Mouse (Mus musculus): ENCODE data around the gene Trio. TPM values are rescaled to one million over a fixed set of nuclear protein-coding genes. Genes with fewer than 3 reads are reported as not detected.
A peak's percentile ranks its signal among the peaks of the same experiment; 100 is the strongest.

Gene Trio
- polyA plus RNA-seq, 1 experiment from 2014 or later: 53.9 TPM

- no peak overlapping the region for H3K27ac ChIP-seq
- H3K36me3 ChIP-seq (replicated peaks; ENCODE audit: control insufficient read depth, insufficient read depth): no peaks in the 10 kb centered on the region
- 90% methylated on average over 6 of the region's 6 CpGs for WGBS
- H3K9me3 ChIP-seq (ENCODE audit: control insufficient read depth, low read length): no peaks in the 10 kb centered on the region
- no peak overlapping the region for H3K4me3 ChIP-seq (replicated peaks; ENCODE audit: low read length)
- no peak for ATAC-seq (ENCODE audit: low FRiP score)
- H3K4me1 ChIP-seq (replicated peaks; ENCODE audit: control insufficient read depth, insufficient read depth, low read length): peaks cover 50% of the 10 kb centered on the region
- no peak for DNase-seq (ENCODE audit: low spot score)
- H3K9ac ChIP-seq: no peak overlapping the region
- H3K27me3 ChIP-seq (ENCODE audit: control insufficient read depth, insufficient read depth, low read length): no peaks in the 10 kb centered on the region
- H3K4me2 ChIP-seq (replicated peaks): no peak overlapping the region
Measured at GRCm38 (mm10) chr15:27927614-27928013, 98.0 kb downstream of the Trio start.

- H3K4me3 ChIP-seq (replicated peaks; ENCODE audit: low read length): no peak overlapping the region
- no peaks in the 10 kb centered on the region for H3K27me3 ChIP-seq (ENCODE audit: control insufficient read depth, insufficient read depth, low read length)
- H3K36me3 ChIP-seq (replicated peaks; ENCODE audit: control insufficient read depth, insufficient read depth): no peaks in the 10 kb centered on the region
- ATAC-seq (ENCODE audit: low FRiP score) (no peak), DNase-seq (ENCODE audit: low spot score) (no peak)
- H3K4me2 ChIP-seq (replicated peaks): no peak overlapping the region
- WGBS: 67% methylated on average over 18 of the region's 18 CpGs
- no peak overlapping the region for H3K9ac ChIP-seq
- H3K4me1 ChIP-seq (replicated peaks; ENCODE audit: control insufficient read depth, insufficient read depth, low read length): peaks cover 55% of the 10 kb centered on the region
- H3K9me3 ChIP-seq (ENCODE audit: control insufficient read depth, low read length): no peaks in the 10 kb centered on the region
- no peak overlapping the region for H3K27ac ChIP-seq
Measured at GRCm38 (mm10) chr15:27926941-27927340, 98.7 kb downstream of the Trio start.

GRCm38 (mm10) chr15:27926450-27926849 is 99.2 kb downstream of the Trio start:
- Histone ChIP-seq H3K27ac (no peak overlapping the region), H3K27me3 (ENCODE audit: control insufficient read depth, insufficient read depth, low read length) (no peaks in the 10 kb centered on the region), H3K4me1 (replicated peaks; ENCODE audit: control insufficient read depth, insufficient read depth, low read length) (peaks cover 55% of the 10 kb centered on the region), H3K9me3 (ENCODE audit: control insufficient read depth, low read length) (no peaks in the 10 kb centered on the region), H3K36me3 (replicated peaks; ENCODE audit: control insufficient read depth, insufficient read depth) (no peaks in the 10 kb centered on the region), H3K9ac (no peak overlapping the region), H3K4me3 (replicated peaks; ENCODE audit: low read length) (no peak overlapping the region), H3K4me2 (replicated peaks) (no peak overlapping the region)
- ATAC-seq (ENCODE audit: low FRiP score) (no peak), DNase-seq (ENCODE audit: low spot score) (no peak)
- 69% methylated on average over 7 of the region's 7 CpGs for WGBS

- Histone ChIP-seq H3K36me3 (replicated peaks; ENCODE audit: control insufficient read depth, insufficient read depth) (no peaks in the 10 kb centered on the region), H3K4me3 (replicated peaks; ENCODE audit: low read length) (no peak overlapping the region), H3K27me3 (ENCODE audit: control insufficient read depth, insufficient read depth, low read length) (no peaks in the 10 kb centered on the region), H3K4me1 (replicated peaks; ENCODE audit: control insufficient read depth, insufficient read depth, low read length) (peaks cover 59% of the 10 kb centered on the region), H3K9me3 (ENCODE audit: control insufficient read depth, low read length) (no peaks in the 10 kb centered on the region), H3K4me2 (replicated peaks) (no peak overlapping the region), H3K27ac (no peak overlapping the region), H3K9ac (no peak overlapping the region)
- no peak for DNase-seq (ENCODE audit: low spot score)
- ATAC-seq (ENCODE audit: low FRiP score): no peak
- WGBS: 36% methylated on average over 8 of the region's 8 CpGs
Measured at GRCm38 (mm10) chr15:27925865-27926264, 99.8 kb downstream of the Trio start.

DNA sequence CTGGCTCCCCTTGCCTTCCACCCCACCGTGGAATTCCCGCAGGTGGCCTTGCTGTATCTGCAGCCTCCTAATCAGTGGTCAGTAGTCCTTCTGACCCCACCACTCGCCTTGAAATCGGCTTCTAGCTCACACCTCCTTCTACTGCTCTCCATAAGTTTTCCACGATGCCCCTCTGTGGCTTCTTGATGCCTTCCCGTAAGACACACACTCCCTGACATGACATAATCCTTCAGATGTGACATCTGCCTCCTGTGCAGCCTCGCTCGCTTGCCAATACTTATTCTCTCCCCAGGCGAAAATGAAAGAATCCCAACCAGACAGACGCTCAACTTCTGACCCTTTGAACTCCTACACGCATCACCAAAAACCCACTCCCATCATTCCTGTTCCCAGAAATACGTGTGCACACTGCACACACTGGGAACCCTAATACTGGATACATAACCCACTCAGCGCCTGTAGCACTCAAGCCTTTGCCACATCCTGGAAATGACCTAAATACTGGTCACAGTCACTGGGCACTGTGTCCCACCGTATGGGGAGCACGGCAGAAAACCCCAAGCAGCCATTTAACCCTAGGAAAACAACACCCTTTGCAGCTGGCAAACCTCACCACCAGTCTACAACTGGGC is 100.5 kb downstream of the Trio start:
- peak overlapping the region; percentile 43 for H3K27ac ChIP-seq
- peaks cover 56% of the 10 kb centered on the region for H3K4me1 ChIP-seq (replicated peaks; ENCODE audit: control insufficient read depth, insufficient read depth, low read length)

GRCm38 (mm10) chr15:27923987-27924341 is 101.7 kb downstream of the Trio start:
- Histone ChIP-seq H3K4me1 (replicated peaks; ENCODE audit: control insufficient read depth, insufficient read depth, low read length) (peaks cover 62% of the 10 kb centered on the region), H3K36me3 (replicated peaks; ENCODE audit: control insufficient read depth, insufficient read depth) (no peaks in the 10 kb centered on the region), H3K27ac (peak overlapping the region; percentile 83), H3K27me3 (ENCODE audit: control insufficient read depth, insufficient read depth, low read length) (no peaks in the 10 kb centered on the region), H3K4me2 (replicated peaks) (peak overlapping the region; percentile 46), H3K9ac (peak overlapping the region; percentile 39), H3K9me3 (ENCODE audit: control insufficient read depth, low read length) (no peaks in the 10 kb centered on the region), H3K4me3 (replicated peaks; ENCODE audit: low read length) (peak overlapping the region; percentile 21)
- ATAC-seq (ENCODE audit: low FRiP score) (peak; percentile 54), DNase-seq (ENCODE audit: low spot score) (no peak)
- whole genome bisulfite sequencing: 16% methylated on average over 5 of the region's 5 CpGs

More for the DNA sequence above, 100.5 kb downstream of the Trio start:
- no peak for ATAC-seq (ENCODE audit: low FRiP score)
- WGBS: 22% methylated on average over 15 of the region's 15 CpGs
- Histone ChIP-seq H3K4me2 (replicated peaks) (no peak overlapping the region), H3K27me3 (ENCODE audit: control insufficient read depth, insufficient read depth, low read length) (no peaks in the 10 kb centered on the region), H3K9ac (peak overlapping the region; percentile 39; the same call in 1 of the 2 replicates), H3K9me3 (ENCODE audit: control insufficient read depth, low read length) (no peaks in the 10 kb centered on the region), H3K4me3 (replicated peaks; ENCODE audit: low read length) (no peak overlapping the region), H3K36me3 (replicated peaks; ENCODE audit: control insufficient read depth, insufficient read depth) (no peaks in the 10 kb centered on the region)
- no peak for DNase-seq (ENCODE audit: low spot score)

DNA sequence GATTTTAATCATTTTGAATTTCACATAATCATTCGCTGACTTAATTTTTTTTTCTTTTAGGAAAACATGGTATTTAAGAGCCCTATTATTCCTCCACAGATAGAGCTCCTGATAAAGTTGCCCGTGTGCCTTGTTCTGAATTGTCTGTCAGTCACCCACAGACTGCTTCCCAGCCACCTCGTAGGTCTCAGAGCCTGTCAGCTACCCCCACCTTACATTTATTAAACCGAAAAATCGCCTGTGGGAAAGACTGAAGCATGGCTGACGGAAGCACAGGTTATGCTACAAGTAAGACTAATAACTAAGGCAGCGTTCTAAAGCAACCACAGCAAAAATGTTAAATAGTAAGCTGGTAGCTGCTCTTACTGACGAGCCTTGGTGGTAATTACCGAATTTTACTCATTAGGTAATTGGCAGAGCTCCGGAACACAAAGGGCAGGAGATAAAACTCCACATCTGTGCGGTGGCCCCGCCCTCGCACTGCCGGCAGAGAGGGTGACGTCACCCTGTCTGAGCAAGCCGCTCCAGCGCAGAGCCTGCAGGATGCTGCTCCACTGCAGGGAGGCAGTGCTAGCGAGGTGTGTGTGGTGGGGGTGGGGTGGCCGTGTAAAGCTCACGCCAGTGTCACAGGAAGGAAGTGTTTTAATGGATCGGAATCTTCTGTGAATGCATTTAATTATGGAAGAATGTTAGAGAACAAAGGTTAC is 102.2 kb downstream of the Trio start:
- 9% methylated on average over 21 of the region's 21 CpGs for WGBS
- H3K4me1 ChIP-seq (replicated peaks; ENCODE audit: control insufficient read depth, insufficient read depth, low read length): peaks cover 62% of the 10 kb centered on the region

GRCm38 (mm10) chr15:27920751-27921150 is 104.9 kb downstream of the Trio start:
- Histone ChIP-seq H3K4me3 (replicated peaks; ENCODE audit: low read length) (no peak overlapping the region), H3K9ac (no peak overlapping the region), H3K27ac (no peak overlapping the region), H3K36me3 (replicated peaks; ENCODE audit: control insufficient read depth, insufficient read depth) (no peaks in the 10 kb centered on the region), H3K27me3 (ENCODE audit: control insufficient read depth, insufficient read depth, low read length) (no peaks in the 10 kb centered on the region), H3K4me2 (replicated peaks) (no peak overlapping the region), H3K4me1 (replicated peaks; ENCODE audit: control insufficient read depth, insufficient read depth, low read length) (peaks cover 49% of the 10 kb centered on the region), H3K9me3 (ENCODE audit: control insufficient read depth, low read length) (no peaks in the 10 kb centered on the region)
- DNase-seq (ENCODE audit: low spot score) (no peak), ATAC-seq (ENCODE audit: low FRiP score) (no peak)
- WGBS: 47% methylated on average over 3 of the region's 3 CpGs

More for the DNA sequence above, 102.2 kb downstream of the Trio start:
- peak overlapping the region; percentile 21 for H3K4me3 ChIP-seq (replicated peaks; ENCODE audit: low read length)
- H3K9ac ChIP-seq: peak overlapping the region; percentile 54
- H3K27ac ChIP-seq: peak overlapping the region; percentile 83
- ATAC-seq (ENCODE audit: low FRiP score) (peak; percentile 93), DNase-seq (ENCODE audit: low spot score) (peak; percentile 85)
- H3K9me3 ChIP-seq (ENCODE audit: control insufficient read depth, low read length): no peaks in the 10 kb centered on the region
- no peaks in the 10 kb centered on the region for H3K36me3 ChIP-seq (replicated peaks; ENCODE audit: control insufficient read depth, insufficient read depth)
- no peaks in the 10 kb centered on the region for H3K27me3 ChIP-seq (ENCODE audit: control insufficient read depth, insufficient read depth, low read length)
- H3K4me2 ChIP-seq (replicated peaks): peak overlapping the region; percentile 46

DNA sequence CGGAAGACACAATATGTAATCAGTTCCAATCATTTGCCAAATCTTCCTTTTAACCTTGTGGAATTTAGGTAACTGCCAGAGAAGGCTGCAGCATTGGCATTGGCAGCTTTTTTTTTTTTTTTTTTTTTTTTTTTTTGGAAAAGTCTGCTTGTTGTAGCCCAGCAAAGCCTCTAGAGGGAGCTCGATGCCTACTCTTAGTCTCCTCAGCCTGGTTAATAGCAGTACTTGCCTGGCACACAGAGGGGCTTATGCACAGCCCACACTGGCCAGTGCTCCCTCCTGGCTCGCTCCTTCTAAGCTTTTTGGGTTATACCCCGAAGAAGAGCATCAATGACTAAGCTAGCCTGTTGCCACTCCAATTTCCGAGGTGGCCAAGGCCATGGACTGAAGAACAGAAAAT is 106.1 kb downstream of the Trio start:
- Histone ChIP-seq H3K36me3 (replicated peaks; ENCODE audit: control insufficient read depth, insufficient read depth) (no peaks in the 10 kb centered on the region), H3K4me1 (replicated peaks; ENCODE audit: control insufficient read depth, insufficient read depth, low read length) (peaks cover 37% of the 10 kb centered on the region), H3K4me2 (replicated peaks) (no peak overlapping the region), H3K9me3 (ENCODE audit: control insufficient read depth, low read length) (no peaks in the 10 kb centered on the region), H3K4me3 (replicated peaks; ENCODE audit: low read length) (no peak overlapping the region), H3K27ac (no peak overlapping the region), H3K27me3 (ENCODE audit: control insufficient read depth, insufficient read depth, low read length) (no peaks in the 10 kb centered on the region), H3K9ac (no peak overlapping the region)
- ATAC-seq (ENCODE audit: low FRiP score) (peak; percentile 74), DNase-seq (ENCODE audit: low spot score) (peak; percentile 76)
- 18% methylated on average over 5 of the region's 5 CpGs for whole genome bisulfite sequencing
